Mouse (Mus musculus): ENCODE data around the gene Nup214. TPM values are rescaled to one million over a fixed set of nuclear protein-coding genes. Genes with fewer than 3 reads are reported as not detected.

Gene Nup214
- polyA plus RNA-seq, 1 experiment from 2014 or later: 71.9 TPM

DNA sequence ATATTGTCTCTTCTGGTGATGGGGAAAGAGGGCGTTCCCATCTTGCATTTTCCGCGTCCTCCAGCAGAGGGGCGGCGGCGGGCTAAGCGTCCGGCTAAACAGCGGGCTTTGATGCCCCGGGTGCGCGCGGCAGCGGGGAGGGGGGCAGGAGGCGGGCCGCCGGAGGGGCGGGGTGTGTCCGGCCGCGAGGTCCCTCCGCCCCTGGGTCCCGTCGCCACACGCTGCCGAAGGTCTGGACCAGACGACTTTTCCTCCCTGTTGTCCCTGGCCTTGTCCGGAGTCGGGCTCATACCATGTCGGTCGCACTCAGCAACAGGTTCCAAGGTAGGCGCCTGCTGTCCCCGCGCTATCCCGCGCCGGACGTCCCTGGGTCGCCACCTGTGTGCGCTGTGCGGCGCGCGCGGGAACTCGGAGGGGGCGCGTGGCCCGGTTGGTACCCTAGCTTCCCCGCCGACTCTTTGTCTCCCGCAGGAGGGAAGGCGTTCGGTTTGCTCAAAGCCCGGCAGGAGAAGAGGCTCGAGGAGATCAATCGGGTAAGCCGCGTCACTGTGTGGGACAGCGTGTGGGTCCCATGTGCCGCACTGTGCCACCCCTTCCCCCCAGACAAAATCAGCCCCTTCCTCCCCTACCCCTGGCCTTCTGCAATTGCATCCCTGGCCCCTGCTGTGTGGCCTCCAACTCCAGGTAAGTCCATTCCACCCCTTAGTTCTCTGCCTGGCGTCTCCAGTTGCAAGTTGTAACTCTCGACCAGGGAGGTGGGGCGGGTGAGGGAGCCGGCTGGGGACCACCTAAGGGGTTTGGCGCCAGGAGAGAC lies 24.0 kb upstream of the Nup214 start, which contains the start of gene Aif1l:
Aif1l (plus strand) TSS at position 82 of the 814 bp plus-strand sequence.
- no peaks in the 10 kb centered on the region for H3K36me3 ChIP-seq
- DNase-seq: peak; percentile 5
- H3K9me3 ChIP-seq (replicated peaks): no peaks in the 10 kb centered on the region
- H3K4me2 ChIP-seq: peak within 1 kb of the TSS; percentile 74
- H3K4me1 ChIP-seq (replicated peaks): peaks cover 13% of the 10 kb centered on the region
- H3K4me3 ChIP-seq (replicated peaks): peak within 1 kb of the TSS; percentile 53
- H3K9ac ChIP-seq: peak within 1 kb of the TSS; percentile 50
- H3K27ac ChIP-seq: no peak within 1 kb of the TSS
- WGBS (ENCODE audit: insufficient replicate concordance): under 1% methylated on average over 65 of the region's 66 CpGs
- H3K27me3 ChIP-seq: peaks cover 64% of the 10 kb centered on the region
- no peak for ATAC-seq (ENCODE audit: low read depth)

- Histone ChIP-seq H3K36me3 (no peaks in the 10 kb centered on the region), H3K4me3 (replicated peaks) (peak overlapping the region; percentile 53; the same call in 1 of the 2 replicates), H3K4me1 (replicated peaks) (peaks cover 13% of the 10 kb centered on the region), H3K4me2 (peak overlapping the region; percentile 74; the same call in 1 of the 2 replicates), H3K9me3 (replicated peaks) (no peaks in the 10 kb centered on the region), H3K27me3 (peaks cover 64% of the 10 kb centered on the region), H3K27ac (no peak overlapping the region), H3K9ac (peak overlapping the region; percentile 50; the same call in 1 of the 2 replicates)
- no peak for DNase-seq
- no peak for ATAC-seq (ENCODE audit: low read depth)
- WGBS (ENCODE audit: insufficient replicate concordance): 30% methylated on average over 9 of the region's 9 CpGs
These were observed 23.3 kb upstream of the Nup214 start for GRCm38 (mm10) chr2:31950966-31951365.

- H3K4me1 ChIP-seq (replicated peaks): peaks cover 13% of the 10 kb centered on the region
These were observed 22.0 kb upstream of the Nup214 start for GRCm38 (mm10) chr2:31952236-31952635.

GRCm38 (mm10) chr2:31952725-31953124 lies 21.5 kb upstream of the Nup214 start:
- DNase-seq (no peak), ATAC-seq (ENCODE audit: low read depth) (no peak)
- Histone ChIP-seq H3K9ac (no peak overlapping the region), H3K9me3 (replicated peaks) (no peaks in the 10 kb centered on the region), H3K27me3 (peaks cover 55% of the 10 kb centered on the region), H3K27ac (no peak overlapping the region), H3K4me3 (replicated peaks) (no peak overlapping the region), H3K4me2 (no peak overlapping the region), H3K36me3 (no peaks in the 10 kb centered on the region), H3K4me1 (replicated peaks) (peaks cover 13% of the 10 kb centered on the region)
- WGBS (ENCODE audit: insufficient replicate concordance): 68% methylated on average over 3 of the region's 3 CpGs

More at GRCm38 (mm10) chr2:31952236-31952635, 22.0 kb upstream of the Nup214 start:
- H3K9me3 ChIP-seq (replicated peaks): no peaks in the 10 kb centered on the region
- WGBS (ENCODE audit: insufficient replicate concordance): 74% methylated on average over 10 of the region's 10 CpGs
- H3K4me2 ChIP-seq: no peak overlapping the region
- peaks cover 55% of the 10 kb centered on the region for H3K27me3 ChIP-seq
- H3K36me3 ChIP-seq: no peaks in the 10 kb centered on the region
- ATAC-seq (ENCODE audit: low read depth) (no peak), DNase-seq (no peak)
- no peak overlapping the region for H3K4me3 ChIP-seq (replicated peaks)
- H3K9ac ChIP-seq: no peak overlapping the region
- H3K27ac ChIP-seq: no peak overlapping the region

DNA sequence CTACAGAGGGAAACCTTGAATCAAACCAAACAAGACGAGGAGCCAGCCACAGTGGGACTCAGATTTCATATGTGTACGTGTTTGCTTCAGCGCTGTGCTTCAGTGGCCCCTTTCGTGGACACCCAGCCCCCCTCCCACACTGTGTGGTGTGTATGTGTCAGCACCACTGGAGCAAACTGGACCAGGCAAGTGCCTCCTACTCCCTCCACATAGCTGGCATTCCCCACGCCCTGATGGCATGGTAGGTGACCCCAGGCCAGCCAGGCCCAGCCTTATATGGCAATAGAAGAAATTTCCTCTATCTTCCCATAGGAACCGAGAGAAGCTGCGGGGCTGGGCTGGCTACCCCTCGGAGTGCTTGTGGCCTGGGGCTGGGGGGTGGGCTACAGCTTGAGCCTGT lies 20.5 kb upstream of the Nup214 start:
- Histone ChIP-seq H3K4me1 (replicated peaks) (peaks cover 13% of the 10 kb centered on the region), H3K9ac (no peak overlapping the region), H3K27ac (no peak overlapping the region), H3K4me2 (no peak overlapping the region), H3K27me3 (peaks cover 46% of the 10 kb centered on the region), H3K4me3 (replicated peaks) (no peak overlapping the region), H3K9me3 (replicated peaks) (no peaks in the 10 kb centered on the region), H3K36me3 (no peaks in the 10 kb centered on the region)
- DNase-seq (no peak), ATAC-seq (ENCODE audit: low read depth) (no peak)
- WGBS (ENCODE audit: insufficient replicate concordance): 66% methylated on average over 8 of the region's 8 CpGs

GRCm38 (mm10) chr2:31954779-31955181 lies 19.5 kb upstream of the Nup214 start:
- WGBS (ENCODE audit: insufficient replicate concordance): 78% methylated on average over 9 of the region's 9 CpGs
- Histone ChIP-seq H3K9me3 (replicated peaks) (no peaks in the 10 kb centered on the region), H3K4me1 (replicated peaks) (peaks cover 13% of the 10 kb centered on the region), H3K27me3 (peaks cover 35% of the 10 kb centered on the region), H3K4me3 (replicated peaks) (no peak overlapping the region), H3K36me3 (no peaks in the 10 kb centered on the region), H3K27ac (no peak overlapping the region), H3K4me2 (no peak overlapping the region), H3K9ac (no peak overlapping the region)
- ATAC-seq (ENCODE audit: low read depth) (no peak), DNase-seq (no peak)

DNA sequence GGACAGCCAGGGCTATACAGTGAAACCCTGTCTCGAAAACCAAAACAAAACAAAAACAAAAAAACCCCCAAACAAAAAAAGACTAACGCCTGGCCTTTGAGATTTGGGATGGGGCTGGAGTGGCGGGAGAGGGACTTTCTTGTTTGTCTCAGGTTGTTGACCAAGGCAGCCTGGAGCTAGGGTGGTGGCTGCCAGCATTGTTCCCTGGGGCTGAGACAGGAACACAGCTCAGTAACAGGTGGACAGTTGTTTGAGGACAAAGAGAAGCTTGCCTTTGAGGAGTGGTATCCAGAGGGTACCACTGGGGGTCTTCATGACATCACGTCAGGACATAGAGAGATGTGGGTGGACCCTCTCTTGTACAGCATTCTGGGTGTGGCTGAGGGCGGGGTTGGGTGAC lies 18.6 kb upstream of the Nup214 start:
- no peaks in the 10 kb centered on the region for H3K9me3 ChIP-seq (replicated peaks)
- H3K27me3 ChIP-seq: peaks cover 26% of the 10 kb centered on the region
- no peak for DNase-seq
- H3K27ac ChIP-seq: no peak overlapping the region
- H3K36me3 ChIP-seq: no peaks in the 10 kb centered on the region
- WGBS (ENCODE audit: insufficient replicate concordance): 49% methylated on average over 5 of the region's 5 CpGs
- no peak overlapping the region for H3K4me3 ChIP-seq (replicated peaks)
- H3K4me2 ChIP-seq: no peak overlapping the region
- no peak overlapping the region for H3K9ac ChIP-seq
- peaks cover 8% of the 10 kb centered on the region for H3K4me1 ChIP-seq (replicated peaks)
- no peak for ATAC-seq (ENCODE audit: low read depth)

DNA sequence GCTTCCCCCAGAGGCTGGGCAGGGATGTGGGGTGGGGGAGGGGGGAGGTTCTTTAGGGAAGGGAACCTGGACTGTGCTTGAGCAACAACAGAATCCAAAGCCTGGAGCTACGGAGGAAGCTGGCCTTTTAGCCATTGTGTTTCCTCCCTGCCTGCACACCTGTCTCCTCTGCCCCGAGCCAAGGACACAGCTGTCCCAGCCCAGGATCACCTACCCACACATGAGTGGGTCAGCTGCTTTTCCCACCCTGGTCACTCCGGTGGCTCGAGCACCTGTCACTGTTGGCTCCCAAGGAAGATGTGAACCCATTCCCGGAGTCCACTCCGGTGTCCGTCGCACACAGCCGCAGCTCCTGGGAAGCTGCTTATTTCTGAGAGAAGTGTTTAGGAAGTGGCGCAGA lies 17.0 kb upstream of the Nup214 start:
- no peak overlapping the region for H3K4me2 ChIP-seq
- no peak for DNase-seq
- H3K9ac ChIP-seq: no peak overlapping the region
- WGBS (ENCODE audit: insufficient replicate concordance): 82% methylated on average over 10 of the region's 10 CpGs
- H3K9me3 ChIP-seq (replicated peaks): no peaks in the 10 kb centered on the region
- no peak overlapping the region for H3K27ac ChIP-seq
- peaks cover 10% of the 10 kb centered on the region for H3K27me3 ChIP-seq
- H3K4me3 ChIP-seq (replicated peaks): no peak overlapping the region
- ATAC-seq (ENCODE audit: low read depth): no peak
- H3K4me1 ChIP-seq (replicated peaks): 0 out of 2 replicates have a peak, but pooled peaks cover 4% of the 10 kb centered on the region
- no peaks in the 10 kb centered on the region for H3K36me3 ChIP-seq

- WGBS (ENCODE audit: insufficient replicate concordance): 81% methylated on average over 8 of the region's 8 CpGs
- Histone ChIP-seq H3K36me3 (no peaks in the 10 kb centered on the region), H3K27me3 (no peaks in the 10 kb centered on the region), H3K9me3 (replicated peaks) (no peaks in the 10 kb centered on the region), H3K4me2 (no peak overlapping the region), H3K9ac (no peak overlapping the region), H3K4me1 (replicated peaks) (0 out of 2 replicates have a peak, but pooled peaks cover 4% of the 10 kb centered on the region), H3K27ac (no peak overlapping the region), H3K4me3 (replicated peaks) (no peak overlapping the region)
- ATAC-seq (ENCODE audit: low read depth) (no peak), DNase-seq (no peak)
These were observed 13.2 kb upstream of the Nup214 start for GRCm38 (mm10) chr2:31960986-31961385.

DNA sequence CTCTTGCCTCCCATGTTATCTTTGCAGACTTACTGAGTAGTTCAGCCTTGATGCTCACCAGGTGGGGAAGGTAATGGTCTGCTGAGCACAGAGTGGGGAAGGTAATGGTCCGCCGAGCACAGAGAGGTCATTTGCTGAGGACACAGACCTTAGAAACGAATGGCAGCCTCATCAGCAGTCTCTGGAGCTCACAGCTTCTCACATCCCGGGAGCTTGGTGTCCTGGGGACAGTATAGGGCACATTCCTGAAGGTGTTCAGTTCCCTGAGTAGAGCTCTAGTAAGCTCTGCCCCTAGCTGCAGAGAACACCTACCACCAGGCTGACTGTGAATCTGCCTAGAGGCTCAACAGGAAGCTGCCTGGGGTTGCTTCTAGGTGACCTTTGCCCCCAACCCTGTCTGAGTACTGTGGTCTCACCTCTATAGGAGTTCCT lies 12.4 kb upstream of the Nup214 start:
- Histone ChIP-seq H3K4me3 (replicated peaks) (no peak overlapping the region), H3K4me2 (no peak overlapping the region), H3K9ac (no peak overlapping the region), H3K4me1 (replicated peaks) (0 out of 2 replicates have a peak, but pooled peaks cover 4% of the 10 kb centered on the region), H3K36me3 (no peaks in the 10 kb centered on the region), H3K27me3 (no peaks in the 10 kb centered on the region), H3K27ac (no peak overlapping the region), H3K9me3 (replicated peaks) (no peaks in the 10 kb centered on the region)
- 58% methylated on average over 4 of the region's 4 CpGs for WGBS (ENCODE audit: insufficient replicate concordance)
- no peak for ATAC-seq (ENCODE audit: low read depth)
- DNase-seq: no peak

GRCm38 (mm10) chr2:31962501-31963224 lies 11.6 kb upstream of the Nup214 start:
- Histone ChIP-seq H3K9me3 (replicated peaks) (no peaks in the 10 kb centered on the region), H3K4me3 (replicated peaks) (no peak overlapping the region), H3K36me3 (no peaks in the 10 kb centered on the region), H3K4me1 (replicated peaks) (0 out of 2 replicates have a peak, but pooled peaks cover 4% of the 10 kb centered on the region), H3K27ac (no peak overlapping the region), H3K9ac (no peak overlapping the region), H3K27me3 (no peaks in the 10 kb centered on the region), H3K4me2 (no peak overlapping the region)
- ATAC-seq (ENCODE audit: low read depth) (no peak), DNase-seq (no peak)
- WGBS (ENCODE audit: insufficient replicate concordance): 61% methylated on average over 8 of the region's 8 CpGs

Measured in liver, embryonic 13.5 days (tissue).